Mouse (Mus musculus) gastrocnemius, adult 18-20 months (tissue): ENCODE data around the gene Fam169b. TPM values are rescaled to one million over a fixed set of nuclear protein-coding genes. Genes with fewer than 3 reads are reported as not detected.

ENCODE experiments used
- DNase-seq: peaks from one replicate; pipeline ENCODE4 v3.0.0; 2021; ENCODE audit warnings: low spot score
- long read RNA-seq, 2 experiments: library from polyadenylated mRNA; stranded (forward); transcript quantifications; one replicate each; pipeline ENCODE4 v2.0.0; 2021
- total RNA-seq, 2 experiments: library from RNA; stranded (reverse); gene quantifications; 2 replicates each; pipeline ENCODE4 v1.2.3; 2021

Fam169b gene
- total RNA-seq = under 1 TPM; 0.14 to 0.23 TPM
- long read RNA-seq, experiment 1 = 0 reads
- long read RNA-seq, experiment 2 = 0 reads

- DNase-seq = no peak
Observed at GRCm38 (mm10) chr7:68273515-68273914, at the start of gene Fam169b. Fam169b (plus strand) TSS chr7:68273839.

- DNase-seq = no peak
Observed at GRCm38 (mm10) chr7:68224006-68224405, 49.6 kb upstream of the Fam169b start.

GRCm38 (mm10) chr7:68225427-68226054 lies 48.1 kb upstream of the Fam169b start:
- peak; percentile 34 for DNase-seq

- DNase-seq = no peak
Observed at GRCm38 (mm10) chr7:68227021-68227420, 46.6 kb upstream of the Fam169b start.

- no peak for DNase-seq
Observed at GRCm38 (mm10) chr7:68227621-68228020, 46.0 kb upstream of the Fam169b start.

GRCm38 (mm10) chr7:68228491-68228890 lies 45.1 kb upstream of the Fam169b start:
- DNase-seq = no peak

GRCm38 (mm10) chr7:68230831-68231230 lies 42.8 kb upstream of the Fam169b start:
- no peak for DNase-seq

GRCm38 (mm10) chr7:68232521-68232920 lies 41.1 kb upstream of the Fam169b start:
- no peak for DNase-seq

GRCm38 (mm10) chr7:68233619-68234223 lies 39.9 kb upstream of the Fam169b start:
- no peak for DNase-seq

- DNase-seq = no peak
Observed at GRCm38 (mm10) chr7:68236817-68237216, 36.8 kb upstream of the Fam169b start.

- DNase-seq = no peak
Observed at GRCm38 (mm10) chr7:68239220-68239827, 34.3 kb upstream of the Fam169b start.

- no peak for DNase-seq
Observed at GRCm38 (mm10) chr7:68241205-68241604, 32.4 kb upstream of the Fam169b start.

GRCm38 (mm10) chr7:68245681-68246080 lies 28.0 kb upstream of the Fam169b start:
- DNase-seq = no peak

- DNase-seq = no peak
Observed at GRCm38 (mm10) chr7:68246249-68246648, 27.4 kb upstream of the Fam169b start.

GRCm38 (mm10) chr7:68250411-68250810 lies 23.2 kb upstream of the Fam169b start:
- DNase-seq = no peak

GRCm38 (mm10) chr7:68250902-68251301 lies 22.7 kb upstream of the Fam169b start:
- DNase-seq = no peak

GRCm38 (mm10) chr7:68257767-68258166 lies 15.9 kb upstream of the Fam169b start:
- DNase-seq = no peak

- no peak for DNase-seq
Observed at GRCm38 (mm10) chr7:68258326-68259150, 15.1 kb upstream of the Fam169b start.

GRCm38 (mm10) chr7:68259523-68260081 lies 14.0 kb upstream of the Fam169b start:
- DNase-seq = no peak

GRCm38 (mm10) chr7:68262612-68263200 lies 10.9 kb upstream of the Fam169b start:
- DNase-seq = no peak

- no peak for DNase-seq
Observed at GRCm38 (mm10) chr7:68263346-68264027, 10.2 kb upstream of the Fam169b start.
